Mouse (Mus musculus): Measurements from ENCODE around the gene Map10.

Gene Map10

DNA sequence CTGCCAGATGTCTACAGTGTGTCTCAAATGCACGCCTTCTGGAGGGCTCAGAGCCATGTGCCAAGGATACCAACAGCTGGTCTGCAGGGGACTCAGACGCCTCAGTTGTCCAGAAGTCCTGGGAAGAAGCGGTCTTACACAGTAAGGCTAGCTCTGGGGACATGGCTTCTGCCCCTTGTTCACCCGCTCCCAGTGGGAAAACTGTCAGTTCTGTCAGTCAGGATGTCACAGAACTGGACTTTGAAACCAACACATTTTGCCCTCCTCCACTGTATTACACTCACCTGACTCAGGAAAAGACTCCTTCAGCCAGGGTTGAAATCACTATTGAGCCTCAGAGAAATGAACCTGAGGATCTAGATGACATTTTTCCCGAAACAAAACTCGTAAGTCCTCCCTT is 802 bp downstream of the Map10 start:
- DNase-seq (ENCODE audit: low read depth) = no peak

DNA sequence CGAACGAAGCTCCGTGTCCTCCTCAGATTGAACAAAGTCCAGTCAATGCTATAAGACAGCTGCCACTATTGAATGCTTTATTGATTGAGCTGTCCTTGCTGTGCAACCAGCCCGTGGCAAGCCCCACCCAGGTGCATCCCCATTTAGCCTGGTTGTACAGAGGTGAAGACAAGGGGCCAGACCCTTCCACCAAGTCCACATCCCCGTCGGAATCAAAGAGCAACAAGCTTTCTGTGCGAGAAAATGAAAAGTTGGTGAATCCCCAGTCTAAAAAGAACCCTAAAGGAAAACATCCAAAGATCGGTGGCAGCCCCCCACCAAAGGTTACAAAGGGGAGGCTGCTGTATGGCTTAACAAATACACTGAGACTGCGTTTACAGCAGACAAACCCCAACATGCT is 1.3 kb downstream of the Map10 start:
- DNase-seq (ENCODE audit: low read depth) = no peak

- DNase-seq (ENCODE audit: low read depth) = no peak
These were observed 1.8 kb downstream of the Map10 start for GRCm38 (mm10) chr8:125671371-125671770.

DNA sequence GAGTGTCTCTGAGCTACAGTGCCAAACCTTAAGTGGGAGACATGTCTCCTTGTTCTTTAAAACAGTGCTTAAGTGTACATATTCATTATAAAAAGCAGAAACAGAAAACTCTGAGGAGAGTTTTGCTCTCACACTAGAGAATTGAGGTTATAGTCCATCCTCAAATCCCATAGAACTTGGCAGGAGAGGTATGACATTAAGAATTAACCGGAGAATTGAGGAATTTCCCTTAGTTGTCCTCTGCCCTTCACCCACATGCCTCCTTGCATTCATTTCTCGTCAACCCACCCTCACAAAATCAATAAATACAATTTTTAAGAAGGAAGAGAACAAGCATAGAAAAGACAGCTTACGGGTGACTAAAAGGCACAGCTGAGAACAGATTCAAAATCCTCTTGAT is 6.2 kb downstream of the Map10 start:
- no peak for DNase-seq (ENCODE audit: low read depth)

GRCm38 (mm10) chr8:125677484-125677883 is 7.9 kb downstream of the Map10 start:
- no peak for DNase-seq (ENCODE audit: low read depth)

GRCm38 (mm10) chr8:125678854-125679648 is 9.4 kb downstream of the Map10 start:
- no peak for DNase-seq (ENCODE audit: low read depth)

GRCm38 (mm10) chr8:125680851-125681408 is 11.3 kb downstream of the Map10 start:
- DNase-seq (ENCODE audit: low read depth) = no peak

- DNase-seq (ENCODE audit: low read depth) = no peak
These were observed 15.7 kb downstream of the Map10 start for GRCm38 (mm10) chr8:125685216-125685760.

DNA sequence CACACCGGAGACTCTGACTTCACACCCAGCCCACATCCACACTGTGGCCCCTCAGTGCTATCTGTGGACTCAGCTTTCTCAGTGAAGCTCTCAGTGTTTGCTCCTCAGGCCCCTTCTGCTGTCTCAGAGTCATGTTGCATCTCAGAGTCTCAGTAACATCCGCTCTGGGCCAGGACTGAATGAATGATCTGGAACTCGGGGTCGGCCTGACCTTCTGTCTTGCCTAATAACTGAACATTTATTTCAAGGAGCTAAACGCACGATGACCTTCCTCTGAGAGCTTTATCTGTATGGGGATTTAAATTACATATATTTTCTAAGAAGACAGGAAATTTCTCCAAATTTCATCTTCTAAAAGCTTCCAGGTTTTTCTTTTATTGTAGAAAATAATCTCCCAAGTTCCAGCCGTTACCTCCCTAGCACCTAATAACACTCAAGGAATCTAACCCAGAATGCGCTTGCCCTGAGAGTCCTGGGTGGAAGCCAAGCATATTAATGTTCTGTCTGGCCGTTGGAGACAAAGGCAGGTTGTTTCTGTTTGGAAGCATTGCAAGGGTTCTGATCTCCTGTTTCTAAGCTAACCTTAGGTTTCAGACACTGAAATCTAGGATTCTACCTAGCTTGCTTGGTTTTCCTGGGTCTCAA is 16.7 kb downstream of the Map10 start:
- no peak for DNase-seq (ENCODE audit: low read depth)

DNA sequence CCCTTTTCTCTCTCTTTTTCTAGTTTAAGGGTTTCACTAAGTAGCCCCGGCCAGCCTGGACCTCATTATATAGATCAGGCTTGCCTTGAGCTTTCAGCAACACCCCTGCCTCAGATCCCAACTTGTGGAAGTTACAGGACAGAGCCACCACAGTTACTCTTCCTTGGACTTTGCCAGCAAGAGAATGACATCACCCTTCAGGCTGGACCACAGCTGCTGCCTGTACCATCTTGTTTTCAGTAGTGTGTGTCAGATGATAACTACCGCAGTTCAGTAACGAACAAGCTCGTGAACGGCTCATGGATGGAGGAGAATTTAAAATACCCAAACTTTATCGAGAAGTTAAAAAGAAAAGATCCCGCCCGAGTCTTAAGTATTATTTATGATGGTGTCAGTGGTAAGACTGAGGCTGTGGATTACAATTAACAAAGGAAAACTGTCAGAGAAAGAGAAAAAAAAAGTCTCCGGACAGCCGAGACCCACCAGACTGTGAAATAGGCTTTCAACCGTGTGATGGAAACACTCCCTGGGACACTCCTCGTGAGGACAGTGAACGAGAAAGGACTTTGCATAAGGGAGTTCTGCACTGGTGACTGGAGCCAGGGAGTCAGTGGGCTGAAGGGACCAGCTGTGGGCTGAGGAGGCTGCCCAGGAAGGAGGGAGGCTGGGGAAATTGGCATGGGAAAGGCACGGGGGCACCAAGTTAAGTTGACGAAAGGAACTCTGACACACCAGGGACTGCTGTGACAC is 20.7 kb downstream of the Map10 start:
- no peak for DNase-seq (ENCODE audit: low read depth)

- DNase-seq (ENCODE audit: low read depth) = no peak
These were observed 21.3 kb downstream of the Map10 start for GRCm38 (mm10) chr8:125690961-125691360.

DNA sequence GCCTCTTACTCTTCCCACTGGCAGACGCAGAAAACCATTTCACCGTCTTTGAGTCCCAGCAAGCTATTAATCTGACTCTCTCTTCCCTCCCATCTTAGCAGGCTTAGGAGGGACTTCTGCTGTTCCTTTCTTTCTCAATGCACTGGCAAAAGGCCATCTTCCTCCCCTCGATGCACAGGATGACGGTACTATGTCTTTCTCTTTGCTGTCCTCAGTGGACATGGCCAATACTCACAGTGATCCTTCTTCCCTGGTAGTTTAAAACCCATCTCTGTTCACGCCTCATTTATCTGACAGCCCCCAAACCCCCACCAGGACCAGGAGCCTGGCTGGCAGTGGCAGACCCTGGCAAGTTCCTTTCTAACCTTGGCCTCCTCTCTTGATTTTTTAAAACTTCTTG is 22.8 kb downstream of the Map10 start:
- DNase-seq (ENCODE audit: low read depth) = no peak

- DNase-seq (ENCODE audit: low read depth) = no peak
These were observed 23.6 kb downstream of the Map10 start for GRCm38 (mm10) chr8:125693197-125693596.

DNA sequence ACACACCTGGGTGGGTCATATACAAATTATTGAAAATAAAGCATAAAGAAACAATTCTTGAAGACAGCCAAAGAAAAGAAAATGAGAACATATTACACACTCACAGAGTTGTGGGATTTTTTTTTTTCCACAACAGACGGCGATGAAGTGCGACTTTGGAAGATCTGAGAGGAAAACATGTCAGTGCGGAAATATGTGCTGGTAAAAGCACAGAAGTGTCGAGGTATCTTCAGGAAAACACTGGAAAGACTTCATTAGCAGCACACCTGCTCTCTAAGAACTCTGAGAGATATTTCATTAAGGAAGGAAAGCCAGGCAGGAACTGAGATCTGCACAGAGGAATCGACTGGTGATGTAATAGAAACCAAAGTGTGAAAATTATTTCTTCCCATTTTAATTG is 26.3 kb downstream of the Map10 start:
- no peak for DNase-seq (ENCODE audit: low read depth)

DNA sequence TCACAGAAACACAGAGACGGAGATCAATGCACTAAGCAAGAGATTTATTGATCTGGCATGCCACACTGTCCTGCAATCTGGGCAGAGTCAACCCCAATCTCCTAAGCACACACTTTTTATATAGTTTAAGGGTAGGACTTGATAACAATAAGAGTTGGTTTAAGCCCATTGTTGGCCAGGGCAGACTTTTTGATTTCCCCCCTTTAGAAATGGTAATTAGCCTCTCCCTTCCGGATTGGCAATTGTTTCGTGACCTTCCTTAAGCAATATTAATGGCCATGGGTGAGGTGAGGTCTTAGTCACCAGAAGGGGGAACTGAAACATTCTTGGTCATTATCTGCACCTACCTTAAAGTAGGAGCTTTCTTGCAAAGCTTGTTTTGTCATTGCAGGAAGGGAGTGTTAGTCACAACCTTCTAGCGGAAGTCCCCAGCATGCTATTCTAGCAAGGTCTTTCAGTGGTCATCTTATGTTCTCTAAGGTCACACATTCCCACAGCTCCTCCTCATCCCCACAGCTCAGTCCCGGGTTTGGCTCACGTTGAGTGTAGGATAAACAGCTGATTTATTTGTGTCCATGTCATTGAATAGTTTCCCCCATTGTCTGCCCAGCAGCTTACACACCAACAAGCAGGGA is 29.9 kb downstream of the Map10 start:
- DNase-seq (ENCODE audit: low read depth) = peak; percentile 7

- no peak for DNase-seq (ENCODE audit: low read depth)
These were observed 30.8 kb downstream of the Map10 start for GRCm38 (mm10) chr8:125700407-125700806.

DNA sequence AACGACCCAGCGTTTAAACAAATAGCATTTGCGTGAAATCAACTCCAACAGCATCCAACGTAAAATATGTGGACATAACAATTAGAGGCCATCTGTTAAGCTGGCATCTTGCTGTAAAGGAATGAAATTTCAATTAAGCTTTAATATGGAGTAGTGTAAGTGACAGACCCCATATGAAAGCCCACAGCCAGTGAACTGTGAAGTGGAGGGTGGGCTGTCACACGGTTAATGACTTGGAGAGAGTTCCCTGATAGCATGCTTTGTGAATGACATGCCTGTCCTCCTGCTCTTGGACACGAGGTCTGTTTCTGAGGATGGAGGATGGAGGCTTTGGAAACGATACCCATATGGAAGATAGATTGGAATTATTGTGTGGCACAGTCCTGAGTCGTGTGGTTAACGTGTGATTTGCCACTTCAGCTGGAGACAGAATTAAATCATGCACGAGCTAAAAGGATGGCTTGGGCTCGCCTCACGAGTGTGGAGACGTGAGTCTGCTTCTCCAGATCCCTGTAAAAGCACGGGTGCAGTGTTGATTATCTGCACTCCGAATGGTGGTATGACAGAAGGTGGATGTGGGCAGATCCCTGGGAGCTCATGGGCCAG is 33.4 kb downstream of the Map10 start:
- DNase-seq (ENCODE audit: low read depth) = no peak

DNA sequence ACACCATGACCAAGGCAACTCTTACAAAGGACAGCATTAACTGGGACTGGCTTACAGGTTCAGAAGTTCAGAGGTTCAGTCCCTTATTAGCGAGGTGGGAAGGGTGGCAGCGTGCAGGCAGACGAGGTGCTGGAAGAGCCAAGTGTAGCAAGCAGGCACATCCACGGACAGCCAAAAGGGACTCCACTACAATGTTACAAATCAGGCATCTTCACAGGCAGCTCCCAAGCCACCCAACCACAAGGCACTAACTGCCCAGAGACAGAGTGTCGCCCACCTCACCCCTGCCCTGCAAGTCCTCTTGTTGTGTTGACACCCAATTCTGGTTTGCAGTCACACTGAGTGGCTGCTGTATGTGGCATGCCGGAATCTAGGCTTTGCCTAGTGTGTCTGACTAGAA is 34.8 kb downstream of the Map10 start:
- no peak for DNase-seq (ENCODE audit: low read depth)

- DNase-seq (ENCODE audit: low read depth) = no peak
These were observed 36.2 kb downstream of the Map10 start for GRCm38 (mm10) chr8:125705816-125706215.

DNA sequence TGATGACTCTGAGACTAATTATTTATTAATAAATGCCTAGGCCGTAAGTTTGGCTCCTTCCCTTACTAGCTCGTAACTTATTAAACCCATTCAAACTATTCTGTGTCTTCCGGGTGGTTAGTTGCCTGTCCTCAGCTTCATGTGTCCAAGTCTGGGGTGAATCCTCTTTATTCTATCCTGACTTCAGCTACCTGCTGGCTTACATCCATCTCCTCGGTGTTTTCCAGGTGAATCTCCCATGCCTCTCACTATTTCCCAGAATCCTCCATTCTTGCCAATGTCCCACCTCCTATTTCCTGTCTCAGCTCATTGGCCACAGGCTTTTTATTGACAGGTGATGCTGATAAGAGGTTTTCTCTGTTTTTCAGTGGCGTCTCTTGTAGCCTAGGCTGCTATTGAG is 39.6 kb downstream of the Map10 start:
- no peak for DNase-seq (ENCODE audit: low read depth)

DNA sequence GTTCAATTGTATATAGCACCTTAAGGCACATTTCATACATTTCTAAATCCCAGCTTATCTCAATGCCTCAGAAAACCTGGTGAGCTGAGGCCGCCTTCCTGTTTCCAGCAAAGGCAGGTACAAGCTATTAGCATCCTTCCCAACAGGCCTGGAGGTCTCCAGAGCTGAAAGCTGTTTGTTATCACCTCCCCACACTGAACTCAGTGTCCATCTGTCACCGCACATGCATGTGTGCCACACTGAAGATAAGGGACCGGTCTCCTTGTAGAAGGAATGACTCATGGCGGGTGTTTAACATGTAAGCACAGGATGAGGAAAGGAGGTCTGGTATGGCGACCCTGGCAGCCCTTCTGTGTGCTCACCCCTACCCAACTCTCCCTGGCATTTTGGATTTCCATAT is 41.9 kb downstream of the Map10 start:
- DNase-seq (ENCODE audit: low read depth) = no peak

GRCm38 (mm10) chr8:125716211-125716610 is 46.6 kb downstream of the Map10 start:
- DNase-seq (ENCODE audit: low read depth) = no peak
